Mouse (Mus musculus) layer of hippocampus, adult 11-12 months (tissue): ENCODE results near the gene Cstf2.

ENCODE experiments used
- DNase-seq: peaks from one replicate; pipeline ENCODE4 v3.0.0; 2022; ENCODE audit warnings: low spot score

Gene Cstf2

DNA sequence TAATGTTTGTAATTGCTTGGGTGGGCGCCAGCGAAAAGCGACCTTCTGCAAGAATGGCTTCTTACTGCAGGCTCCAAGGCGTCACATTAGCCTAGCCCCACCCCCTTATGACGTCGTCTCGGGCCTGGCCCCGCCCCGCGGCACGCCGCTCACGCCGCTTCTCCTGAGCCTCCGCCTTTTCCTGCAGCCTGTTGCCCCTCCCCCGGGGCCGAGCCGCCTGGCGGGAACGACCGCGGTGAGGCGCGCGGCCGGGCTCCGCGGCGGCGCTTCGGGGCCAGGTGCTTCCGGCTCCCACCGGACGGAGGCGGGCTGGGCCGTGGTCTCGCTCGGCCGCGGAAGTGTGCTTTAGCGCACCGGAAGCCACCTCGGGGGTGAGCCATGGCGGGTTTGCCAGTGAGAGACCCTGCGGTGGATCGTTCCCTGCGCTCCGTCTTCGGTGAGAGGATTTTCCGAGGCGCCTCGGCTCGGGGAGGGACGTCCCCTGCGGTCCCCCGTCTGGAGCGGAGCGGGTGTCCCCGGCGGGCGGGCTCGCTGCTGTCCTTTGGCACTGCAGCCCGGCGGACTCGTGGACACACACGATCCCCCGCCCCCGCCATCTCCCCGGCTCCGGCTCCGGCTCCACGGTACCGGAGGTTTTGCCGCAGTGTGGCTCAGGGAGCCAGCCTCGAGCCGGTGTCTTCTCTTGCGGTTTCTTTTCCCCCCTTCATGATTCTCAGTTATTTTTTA is at the start of gene Cstf2:
TSS of gene Cstf2 (plus strand) at position 201 of the 726 bp plus-strand sequence.
- peak; percentile 93 for DNase-seq

DNA sequence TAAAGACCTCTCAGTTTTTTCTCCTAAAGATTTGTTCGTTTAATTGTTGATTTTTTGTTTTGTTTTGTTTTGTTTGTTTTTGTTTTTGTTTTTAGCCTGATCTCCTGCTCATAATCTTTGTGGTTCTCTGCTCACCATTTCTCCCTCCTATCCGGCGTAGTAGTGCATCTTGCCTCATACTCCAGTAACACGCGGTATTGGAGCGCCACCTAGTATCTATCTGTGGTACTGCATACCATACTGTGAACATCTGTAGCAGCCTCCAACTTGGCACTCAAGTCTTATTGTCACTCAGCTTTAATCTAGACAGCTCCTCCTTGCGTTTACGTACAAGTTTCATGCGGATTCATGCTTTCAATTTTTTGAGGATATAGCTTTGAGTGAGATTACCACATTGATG is 40.0 kb upstream of the Cstf2 start:
- peak; percentile 76 for DNase-seq

DNA sequence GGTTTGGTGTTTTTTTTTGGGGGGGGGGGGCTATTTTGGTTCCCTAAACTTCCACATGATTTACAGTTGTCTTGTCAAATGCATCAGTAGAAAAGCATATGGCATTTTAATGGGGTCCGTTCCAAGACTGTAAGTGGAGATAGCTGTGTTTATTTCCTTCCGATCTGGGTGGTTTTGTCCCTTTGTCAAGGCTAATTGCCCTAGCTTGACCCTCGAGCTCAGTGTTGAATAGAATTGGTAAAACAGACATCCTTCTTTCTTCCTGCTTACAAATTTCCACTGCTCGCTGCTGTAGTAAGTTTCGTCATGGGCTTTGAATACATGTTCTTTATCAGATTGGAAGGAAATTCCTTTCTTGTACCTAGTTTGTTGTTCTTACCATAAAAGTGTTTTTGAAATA is 38.3 kb upstream of the Cstf2 start:
- DNase-seq: no peak

DNA sequence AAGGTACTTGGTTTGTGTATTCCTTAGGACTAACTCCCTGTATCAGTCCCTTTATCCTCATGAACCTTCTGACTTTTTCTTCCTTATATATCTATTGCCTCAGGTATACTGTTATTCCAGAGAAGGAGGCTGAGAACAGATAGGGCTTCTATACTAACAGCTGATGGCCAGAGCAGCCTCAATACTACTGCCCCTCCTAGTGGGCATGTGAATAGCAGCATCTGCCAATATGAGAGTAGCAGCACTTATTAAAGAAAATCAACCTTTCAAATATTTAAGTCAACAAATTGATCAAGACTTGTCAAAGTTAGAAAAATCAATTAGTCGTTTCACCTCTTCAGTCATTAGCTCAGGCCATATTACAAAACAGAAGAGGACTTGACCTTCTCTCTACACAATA is 10.0 kb upstream of the Cstf2 start:
- DNase-seq: no peak

DNA sequence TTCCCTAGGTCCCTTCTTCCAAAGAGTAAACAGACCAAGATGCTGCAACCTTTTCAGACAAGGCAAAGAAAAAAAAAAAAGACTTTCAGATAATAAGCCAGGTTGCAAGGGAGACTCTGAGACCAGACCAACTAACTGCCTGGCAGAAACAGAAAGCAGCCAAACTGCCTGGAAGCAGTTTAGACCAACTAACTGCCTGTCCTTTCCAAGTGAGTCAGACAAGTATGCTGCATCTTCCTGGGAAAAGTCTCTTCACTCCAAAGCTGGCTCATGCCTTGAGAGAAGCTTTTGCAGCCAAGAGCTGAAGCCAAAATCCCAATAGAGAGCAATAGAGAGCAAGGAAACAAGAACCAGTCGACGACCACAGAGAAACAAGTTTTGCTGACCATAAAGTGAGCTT is 2.1 kb upstream of the Cstf2 start:
- DNase-seq: no peak

DNA sequence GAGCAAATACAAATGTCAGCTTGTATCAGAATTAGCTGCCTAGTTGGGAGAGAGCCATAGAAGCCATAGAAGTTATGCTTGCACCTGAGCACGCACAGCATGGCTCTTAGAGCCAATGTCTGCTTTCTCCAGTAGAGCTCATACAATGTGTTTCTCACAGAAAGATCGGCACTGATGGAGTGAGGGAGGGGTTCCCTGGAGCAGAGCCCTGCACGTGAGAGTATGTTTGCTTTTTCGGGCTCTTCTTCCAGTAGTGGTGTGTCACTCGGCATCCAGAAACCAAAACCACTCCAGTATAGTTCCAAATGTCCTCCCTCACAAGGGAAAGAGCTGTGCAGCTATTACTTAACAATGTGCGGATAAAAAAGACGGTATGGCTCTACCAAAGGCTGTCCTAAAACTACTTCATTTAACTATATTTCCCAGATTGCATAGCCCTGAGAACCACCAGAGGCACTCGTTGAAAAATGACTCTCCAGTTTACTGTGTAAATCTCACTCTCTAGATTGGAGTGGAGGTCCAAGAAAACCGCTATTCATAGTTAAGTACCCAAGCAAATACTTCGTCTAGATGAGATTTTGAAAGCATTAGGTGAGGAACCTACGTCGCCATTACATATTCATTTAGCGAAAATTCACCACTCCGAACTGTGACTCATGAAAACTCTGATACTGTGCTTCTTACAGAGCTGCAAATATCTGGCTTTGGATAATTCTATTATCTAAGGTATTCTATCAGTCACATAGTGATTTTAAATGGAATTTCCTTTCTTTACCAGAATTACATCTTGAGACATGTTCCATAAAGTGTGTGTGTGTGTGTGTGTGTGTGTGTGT is 729 bp upstream of the Cstf2 start:
- peak; percentile 8 for DNase-seq

DNA sequence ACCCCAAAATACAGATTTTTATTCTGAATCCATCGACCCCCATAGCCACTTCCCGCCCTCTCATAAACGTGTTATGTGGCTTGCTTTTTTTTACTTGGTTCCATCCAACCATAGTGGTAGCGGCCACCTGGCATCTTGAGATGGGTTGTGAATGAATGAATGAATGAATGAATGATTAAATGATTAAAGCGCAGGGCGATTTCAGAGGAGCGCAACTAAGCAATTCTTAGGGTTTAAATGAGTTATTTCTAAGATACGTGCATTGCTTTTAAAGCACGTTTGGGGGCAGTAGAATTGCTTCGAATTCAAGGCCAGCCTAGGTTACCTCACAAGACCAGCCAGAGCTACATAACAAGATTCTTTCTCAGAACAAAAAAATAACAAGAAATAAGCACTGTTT is 777 bp downstream of the Cstf2 start:
- DNase-seq: peak; percentile 3

DNA sequence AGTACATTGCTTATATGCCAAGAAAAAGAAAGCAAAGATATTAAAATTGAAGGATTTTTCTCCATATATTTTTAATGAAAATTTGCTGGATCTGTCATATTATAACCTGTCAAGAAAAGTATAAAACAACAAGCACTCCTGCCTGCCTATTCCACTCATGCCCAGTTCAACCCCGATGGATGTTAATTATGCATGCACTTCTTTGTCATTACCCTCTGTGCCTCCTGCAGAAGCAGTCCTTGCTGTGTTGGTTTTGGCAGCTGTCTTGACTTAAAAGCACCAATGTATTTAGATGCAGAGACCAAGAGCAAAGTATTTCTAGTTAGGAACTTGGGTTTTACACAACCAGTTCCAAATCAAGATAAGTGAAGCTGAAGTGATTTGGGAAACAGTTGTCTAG is 26.5 kb downstream of the Cstf2 start:
- DNase-seq: no peak

DNA sequence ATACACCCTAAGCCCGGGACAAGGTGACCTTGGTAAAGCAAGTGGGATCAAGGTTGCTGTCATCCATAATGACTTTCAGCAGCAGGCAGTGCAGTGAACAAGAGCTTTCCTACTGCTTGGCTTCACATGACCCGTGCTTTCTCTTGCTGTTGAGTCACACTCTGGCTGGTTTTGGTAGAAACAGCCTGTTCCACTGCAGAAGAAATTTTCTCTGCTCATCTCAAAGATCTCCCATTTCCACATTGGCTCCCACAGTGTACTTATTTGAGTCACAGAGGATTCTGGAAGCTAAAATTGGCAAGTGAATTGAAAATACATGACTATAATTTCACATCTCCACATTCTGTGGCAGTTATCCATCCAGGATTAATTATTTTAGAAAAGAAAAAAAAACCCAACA is 43.7 kb downstream of the Cstf2 start:
- DNase-seq: peak; percentile 5

DNA sequence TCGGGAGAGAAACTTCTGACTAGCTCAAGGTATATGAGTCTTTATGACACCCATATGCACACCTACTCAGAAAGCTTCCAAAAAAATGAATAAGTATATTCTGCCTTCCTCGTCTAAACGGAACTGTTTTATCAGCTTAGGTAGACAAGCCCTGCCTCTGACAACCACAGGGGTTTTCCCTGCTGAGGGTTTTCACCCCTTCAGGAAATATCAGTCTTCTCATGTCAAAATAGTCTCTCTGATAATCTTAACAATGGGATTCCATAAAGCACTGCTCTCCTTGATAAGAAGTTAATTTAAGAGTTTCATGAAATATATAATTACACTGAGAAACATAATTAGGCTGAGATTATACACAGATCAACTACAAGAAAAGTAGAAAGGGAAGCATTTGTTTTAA is 52.8 kb downstream of the Cstf2 start:
- no peak for DNase-seq

DNA sequence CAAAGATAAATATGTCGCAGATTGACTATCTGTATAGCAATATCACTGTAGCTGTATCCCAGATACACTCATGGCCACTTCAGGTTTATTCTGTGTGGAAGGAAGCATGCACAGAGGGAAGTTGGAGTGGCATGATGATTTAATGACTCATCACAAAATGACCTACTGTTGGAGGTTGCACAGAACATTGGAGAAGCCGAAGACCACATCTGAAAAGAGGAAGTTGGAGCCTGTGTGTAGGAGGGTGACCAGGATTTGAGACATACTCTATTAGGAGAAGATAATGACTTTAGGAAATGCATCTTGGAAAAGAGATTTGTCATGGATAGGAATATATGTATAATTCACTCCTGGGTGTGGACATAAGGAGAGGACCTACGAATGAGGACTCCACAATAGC is 57.4 kb downstream of the Cstf2 start:
- DNase-seq: no peak

DNA sequence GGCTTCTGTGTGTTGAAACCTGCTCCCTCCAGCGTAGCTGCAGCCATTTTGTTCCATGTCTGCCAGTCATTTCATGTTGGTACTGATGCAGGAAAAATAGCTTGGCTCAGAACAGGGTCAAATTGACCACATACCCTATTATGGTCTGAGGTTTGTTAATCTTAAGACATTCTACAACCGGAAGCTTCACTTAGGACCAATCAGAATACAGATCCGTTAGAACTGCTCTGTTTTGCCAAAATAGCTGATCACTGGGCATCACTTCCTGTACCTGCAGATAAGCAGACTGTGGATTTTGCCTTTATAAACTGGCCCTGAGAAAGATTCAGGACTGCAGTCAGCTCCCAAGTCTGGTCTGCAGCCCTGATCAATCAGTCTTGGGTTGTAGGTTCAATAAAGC is 69.6 kb downstream of the Cstf2 start:
- DNase-seq: no peak

DNA sequence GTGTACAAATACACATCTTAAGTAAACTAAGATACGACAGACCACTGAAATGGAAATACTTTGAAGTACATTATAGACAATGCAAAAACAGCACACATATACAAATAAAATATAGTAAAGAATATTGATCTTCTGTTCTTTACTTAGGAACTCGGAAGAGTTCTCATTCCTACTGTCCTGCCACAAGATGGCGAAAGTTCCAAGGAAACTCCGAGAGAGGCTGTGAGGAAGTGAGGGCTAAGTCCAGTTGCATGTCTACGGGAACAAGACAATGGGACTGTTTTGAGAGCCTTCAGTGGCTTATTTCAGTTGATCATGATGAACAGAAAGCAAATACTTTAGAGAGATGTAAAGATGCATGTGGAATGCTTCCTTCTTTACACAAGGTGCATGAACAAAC is 73.3 kb downstream of the Cstf2 start:
- DNase-seq: peak; percentile 8

DNA sequence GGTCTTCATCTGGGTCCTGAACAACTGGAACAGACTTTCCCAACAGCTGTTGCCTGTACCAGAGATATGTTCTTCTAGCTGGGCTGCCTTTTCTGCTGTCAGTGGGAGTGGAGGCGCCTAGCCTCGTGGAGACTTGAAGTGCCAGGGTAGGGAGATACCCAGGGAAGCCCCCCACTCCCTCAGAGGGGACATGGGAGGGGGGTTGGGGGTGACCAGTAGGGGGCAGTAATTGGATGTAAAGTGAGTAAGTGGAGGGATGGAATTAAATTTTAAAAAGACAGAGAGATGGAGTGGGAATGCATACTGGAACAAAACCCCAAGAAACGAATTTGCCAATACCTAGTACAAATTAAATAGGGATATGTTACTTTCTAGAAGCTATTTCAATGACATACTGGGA is 74.8 kb downstream of the Cstf2 start:
- no peak for DNase-seq
